Mouse (Mus musculus) urinary bladder, postnatal 10 days (tissue): ENCODE results near the gene Btbd3.

Experiments
- DNase-seq: peaks from one replicate; pipeline ENCODE4 v3.0.0; 2022; ENCODE audit warnings: low spot score

The Btbd3 gene

DNA sequence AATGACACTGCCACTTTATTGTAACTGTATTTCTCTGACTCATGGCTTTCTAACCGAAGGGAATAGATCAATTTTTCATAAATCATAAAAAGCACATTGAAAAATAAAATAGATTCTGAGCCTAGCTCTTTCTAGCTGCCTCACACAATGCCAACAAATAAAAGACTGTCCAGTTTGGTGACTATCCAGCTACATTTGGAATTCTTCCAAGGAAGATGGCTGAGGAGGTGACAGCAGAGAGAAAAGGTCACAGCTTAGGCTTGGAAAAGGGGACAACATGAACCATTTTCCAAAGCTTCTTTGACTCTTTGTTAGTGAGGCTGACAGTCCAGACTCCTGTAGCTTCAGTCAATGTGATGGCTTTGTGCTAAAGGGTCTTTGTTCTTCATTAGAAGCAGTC, 132.2 kb downstream of the Btbd3 start:
- no peak for DNase-seq

DNA sequence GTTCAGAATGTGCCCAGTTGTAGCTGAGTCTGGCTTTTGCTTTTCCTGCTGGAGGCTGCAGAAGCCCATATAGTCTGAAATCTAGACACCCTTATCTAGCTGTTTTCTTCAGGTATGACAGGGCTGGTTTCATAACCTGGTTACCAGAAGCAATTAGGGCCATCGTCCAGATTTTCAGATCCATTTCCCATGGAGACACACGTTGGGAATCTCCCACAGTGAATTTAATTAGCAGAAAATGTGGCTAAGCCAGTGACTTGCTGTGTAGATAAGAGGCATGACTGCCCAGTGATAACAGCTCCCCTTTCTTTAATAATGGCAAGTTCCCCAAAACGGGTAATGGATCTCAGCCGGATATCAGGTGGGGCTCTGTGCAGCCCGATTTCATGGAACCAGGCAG, 146.7 kb downstream of the Btbd3 start:
- no peak for DNase-seq

DNA sequence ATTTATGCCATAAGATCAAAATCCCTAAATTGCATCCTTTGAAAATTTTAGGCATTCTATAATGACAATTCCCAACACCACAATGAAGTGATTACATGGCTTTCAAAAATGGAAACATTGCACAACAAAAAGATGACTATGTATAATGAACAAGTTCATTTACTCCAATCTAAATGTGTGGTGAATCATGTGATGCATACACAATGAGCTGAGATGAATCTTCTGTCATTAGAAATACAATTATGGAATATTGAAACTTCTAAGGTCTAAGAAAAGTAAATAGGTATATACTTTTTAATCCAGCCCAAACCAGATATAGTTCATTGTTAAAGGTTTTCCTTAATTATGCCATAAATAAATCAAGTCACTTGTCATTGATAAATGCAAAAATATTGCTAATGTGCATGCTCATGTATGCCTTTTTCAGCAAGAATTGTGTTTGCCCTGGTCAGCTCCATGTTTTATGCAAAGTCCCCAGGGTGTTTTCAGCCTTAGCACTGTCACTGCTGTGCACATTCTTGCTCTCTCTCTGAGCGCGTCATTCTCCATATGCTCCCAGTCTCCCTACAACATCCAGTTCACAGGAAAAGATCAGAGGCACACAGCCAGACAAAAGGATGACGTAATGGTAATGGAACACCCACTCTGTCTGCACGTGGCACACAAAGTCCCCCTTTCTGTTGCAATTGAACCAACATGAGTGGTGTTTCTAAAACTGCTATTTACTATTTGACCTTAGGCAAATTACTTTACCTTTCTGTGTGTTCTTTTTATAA, 149.6 kb downstream of the Btbd3 start:
- no peak for DNase-seq

DNA sequence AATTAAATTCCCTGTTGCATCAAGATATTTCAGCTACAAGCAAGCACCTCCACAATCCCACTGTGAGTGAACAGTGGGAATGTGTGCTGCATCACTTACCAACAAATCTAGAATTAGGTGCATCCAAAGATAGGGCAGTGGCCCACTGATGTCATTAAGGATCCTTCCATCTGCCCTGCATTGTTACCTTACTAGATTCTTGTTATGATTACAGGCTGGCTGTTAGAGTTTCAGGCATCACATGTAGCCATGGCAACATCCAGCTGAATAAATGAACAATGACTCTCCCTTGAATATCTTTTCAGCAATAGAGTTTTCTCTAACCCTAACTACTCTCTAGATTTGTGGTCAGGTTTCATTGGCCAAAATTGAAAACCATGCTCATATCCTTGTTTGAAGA, 150.3 kb downstream of the Btbd3 start:
- DNase-seq, result no peak

DNA sequence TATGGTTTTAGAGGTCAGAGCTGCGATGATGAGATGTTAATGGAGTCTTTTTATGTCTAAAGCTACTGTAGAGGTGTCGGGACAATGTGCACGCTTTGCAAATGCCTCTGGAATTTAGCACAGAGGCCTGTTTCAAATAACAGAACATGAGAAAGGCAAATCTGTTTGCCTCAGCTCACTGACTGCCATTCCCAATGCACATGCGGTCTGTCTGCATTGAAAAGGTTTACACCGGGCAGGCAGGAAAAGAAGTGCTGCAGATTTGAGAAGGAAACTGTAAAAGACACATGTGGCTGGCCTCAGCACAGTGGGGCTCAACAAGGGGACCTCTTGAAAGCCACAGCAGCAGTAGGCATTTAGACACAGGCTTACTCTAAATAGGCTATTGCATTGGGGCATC, 156.2 kb downstream of the Btbd3 start:
- no peak for DNase-seq

DNA sequence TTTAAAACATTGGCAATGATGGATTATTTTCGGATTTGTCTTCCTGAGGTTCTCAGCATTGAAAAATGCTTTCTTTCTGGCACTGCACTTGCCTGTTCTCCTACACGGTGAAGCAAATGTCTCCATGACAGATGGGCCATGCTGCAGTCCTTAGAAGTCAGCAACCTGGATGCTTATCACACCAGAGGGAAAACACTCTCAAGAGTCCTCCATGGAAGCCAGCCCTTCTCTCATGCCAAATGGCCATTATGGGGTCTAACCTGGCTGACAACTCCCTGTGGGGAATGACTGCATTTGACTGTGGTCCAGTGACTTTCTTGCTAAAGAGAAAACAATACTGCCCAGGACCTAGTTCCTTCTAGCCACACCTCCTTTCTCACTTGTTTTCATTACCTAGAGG, 166.0 kb downstream of the Btbd3 start:
- no peak for DNase-seq

DNA sequence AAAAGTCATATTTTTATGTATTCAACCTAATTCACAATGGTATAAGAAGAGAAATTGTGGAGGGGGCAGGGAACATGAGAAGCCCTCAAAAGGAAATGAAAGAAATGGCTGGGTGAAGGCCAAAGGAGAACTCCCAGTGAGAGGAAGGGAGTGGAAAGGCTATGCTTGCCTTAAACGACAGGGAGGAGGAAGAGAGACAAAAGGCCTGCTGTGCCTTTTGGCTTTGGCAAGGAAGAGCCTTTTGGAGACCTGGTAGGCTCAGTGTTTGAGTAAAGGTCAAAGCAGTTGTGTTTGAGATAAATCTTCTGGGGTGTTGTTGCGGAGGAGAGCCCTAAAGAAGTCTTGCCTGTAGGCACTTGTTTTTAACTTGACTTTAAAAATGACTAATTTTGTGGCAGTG, 175.6 kb downstream of the Btbd3 start:
- DNase-seq, result no peak

DNA sequence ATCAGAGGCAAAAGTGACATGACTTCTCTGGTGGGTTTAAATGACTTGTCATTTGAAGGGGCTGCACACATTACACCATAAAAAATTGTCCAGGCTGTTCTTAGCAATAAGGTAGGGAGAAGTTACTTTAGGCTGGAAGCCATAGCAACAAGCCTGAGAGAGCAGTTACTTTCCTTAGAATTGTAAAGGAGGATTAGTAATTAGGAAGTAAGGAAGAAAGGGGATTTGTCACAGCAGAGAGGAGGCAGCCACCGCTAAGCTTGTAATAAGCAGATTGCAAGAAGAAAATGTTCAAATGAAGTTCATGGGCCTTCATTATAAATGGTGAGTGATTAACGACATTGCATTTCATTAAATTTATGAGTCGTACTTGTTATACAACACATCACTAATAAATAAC, 190.1 kb downstream of the Btbd3 start:
- DNase-seq, result no peak

DNA sequence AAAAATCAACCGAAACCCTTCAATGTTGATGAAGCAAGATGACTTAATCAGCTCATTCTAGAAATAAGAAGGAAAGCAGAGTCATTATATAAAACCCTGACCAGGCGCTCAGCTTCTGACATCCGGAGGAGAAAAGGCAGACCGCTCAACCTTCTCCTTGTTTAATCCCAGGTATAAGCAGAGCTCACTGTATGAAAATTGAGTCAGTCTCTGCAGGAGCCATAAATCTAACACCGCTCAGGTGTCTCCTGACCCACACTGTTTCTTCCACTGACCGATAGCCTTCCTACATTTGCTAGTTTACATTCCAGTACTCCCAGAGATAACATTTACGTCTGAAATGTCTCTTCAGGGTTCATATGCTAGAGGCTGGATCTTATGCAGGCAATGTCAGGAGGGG, 190.6 kb downstream of the Btbd3 start:
- no peak for DNase-seq

DNA sequence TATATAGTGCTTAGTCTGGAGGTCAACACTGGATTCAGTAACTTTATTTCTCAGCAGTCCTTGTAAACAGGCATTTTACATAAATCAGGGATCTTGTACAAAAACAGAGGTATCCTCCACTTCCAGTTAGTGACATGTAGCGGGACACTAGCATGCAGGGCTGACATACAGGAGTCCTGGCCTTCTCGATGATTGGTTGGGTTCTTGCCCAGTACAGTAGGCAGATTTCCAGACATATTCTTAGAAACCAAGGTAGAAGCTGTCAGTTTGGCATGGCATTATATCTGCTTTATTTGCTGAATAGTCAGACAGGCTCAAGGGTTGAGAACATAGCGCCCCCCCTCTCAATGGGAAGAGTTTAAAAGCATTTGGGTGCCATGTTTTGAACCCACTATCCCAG, 191.3 kb downstream of the Btbd3 start:
- DNase-seq, result no peak

DNA sequence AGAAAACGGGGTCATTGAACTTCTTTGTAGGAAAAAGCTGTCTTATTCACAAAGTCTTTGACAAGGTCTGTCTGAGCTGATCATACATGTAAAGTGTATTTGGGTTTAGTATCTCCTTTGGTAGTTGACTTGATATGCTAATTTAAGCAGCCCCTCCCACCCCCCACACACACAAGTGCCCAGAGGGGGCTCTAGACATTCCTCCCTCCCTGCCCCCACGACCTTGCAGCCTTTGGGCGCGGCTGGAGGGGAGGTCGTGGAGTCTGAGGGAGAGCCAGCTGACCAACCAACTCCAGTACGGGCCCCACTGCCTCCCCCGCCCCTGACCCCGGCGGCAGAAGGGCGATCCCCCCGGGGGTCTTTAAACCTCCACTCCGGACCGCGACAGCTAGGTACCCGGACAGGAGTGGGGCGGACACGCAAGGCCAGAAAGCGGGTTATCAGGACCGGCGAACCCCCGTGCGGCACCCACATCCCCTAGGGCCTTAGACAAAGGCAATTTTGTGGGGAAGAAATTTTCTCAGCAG, 211.7 kb downstream of the Btbd3 start:
- DNase-seq, result no peak

DNA sequence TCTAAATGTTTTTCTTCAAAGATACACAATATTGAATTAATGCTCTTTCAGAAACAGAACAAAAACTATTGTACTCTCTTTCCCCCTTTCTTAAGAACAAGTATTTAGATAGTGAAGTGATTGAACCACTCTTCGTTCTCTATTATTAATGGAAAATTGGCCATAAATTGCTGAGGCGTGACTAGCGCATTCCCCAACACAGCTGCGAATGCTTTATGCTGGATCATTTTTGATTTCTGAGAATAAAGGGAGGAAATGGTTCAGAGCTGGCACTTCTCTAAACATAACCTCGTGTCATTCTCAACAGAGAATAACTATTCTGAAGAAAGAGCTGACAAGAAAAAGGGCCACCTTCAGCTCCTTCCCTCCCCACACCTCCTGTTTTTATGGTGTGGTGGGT, 217.0 kb downstream of the Btbd3 start:
- DNase-seq, result no peak

DNA sequence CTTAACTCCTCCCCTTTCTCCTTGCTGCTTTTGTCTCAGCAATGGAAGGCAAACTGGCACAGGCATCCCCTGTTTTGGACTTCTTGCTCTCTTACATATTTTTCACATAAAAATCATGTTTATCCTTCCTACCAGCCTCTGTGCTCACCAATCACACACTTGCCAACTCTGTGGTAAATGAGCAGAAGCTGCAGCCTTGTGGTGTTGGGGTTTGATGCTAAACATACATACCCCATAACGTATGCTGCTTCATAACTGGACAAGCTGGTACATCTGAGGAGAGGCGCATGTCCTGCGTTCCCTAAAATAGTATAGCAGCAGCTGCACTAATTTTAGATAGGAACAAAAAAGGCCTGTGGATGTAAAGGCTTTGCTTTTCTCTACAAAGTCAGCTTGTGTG, 220.1 kb downstream of the Btbd3 start:
- no peak for DNase-seq

DNA sequence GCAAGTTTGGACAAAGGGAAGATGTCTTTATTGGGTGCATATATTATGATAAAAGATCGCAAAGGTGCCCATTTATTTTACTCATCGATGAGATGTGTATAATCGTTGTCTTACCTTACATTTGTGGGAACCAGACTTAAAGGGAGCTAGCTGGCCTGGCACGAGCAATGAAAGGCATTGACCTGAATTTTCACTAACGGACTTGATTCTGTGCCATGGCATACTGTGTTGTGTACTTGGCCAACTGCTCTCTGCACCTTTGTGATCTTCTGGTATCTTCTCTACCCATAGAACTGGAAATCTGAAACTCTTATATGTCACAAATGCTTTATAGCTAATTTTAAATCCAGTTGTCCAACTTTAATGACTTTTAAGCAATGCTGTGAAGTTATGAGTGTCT, 220.9 kb downstream of the Btbd3 start:
- DNase-seq, result no peak

DNA sequence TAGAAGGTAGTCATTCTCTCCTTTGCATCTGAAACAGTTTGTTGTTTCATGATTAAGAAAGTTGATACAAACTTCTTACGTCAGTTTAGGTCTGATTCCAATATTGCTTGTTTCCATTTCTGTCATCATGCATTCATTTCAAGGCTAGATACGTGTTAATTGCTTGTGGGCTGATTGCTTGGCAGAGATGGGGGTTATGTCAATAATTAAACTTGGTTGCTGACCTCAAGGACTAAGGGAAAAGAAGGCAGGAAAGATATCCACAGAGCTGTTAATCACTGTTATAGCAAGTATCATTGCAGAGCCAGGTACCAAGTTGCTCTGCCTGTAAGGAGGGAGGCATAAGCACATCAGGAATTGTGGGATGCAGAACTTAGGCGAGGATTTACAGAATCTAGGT, 226.2 kb downstream of the Btbd3 start:
- no peak for DNase-seq

DNA sequence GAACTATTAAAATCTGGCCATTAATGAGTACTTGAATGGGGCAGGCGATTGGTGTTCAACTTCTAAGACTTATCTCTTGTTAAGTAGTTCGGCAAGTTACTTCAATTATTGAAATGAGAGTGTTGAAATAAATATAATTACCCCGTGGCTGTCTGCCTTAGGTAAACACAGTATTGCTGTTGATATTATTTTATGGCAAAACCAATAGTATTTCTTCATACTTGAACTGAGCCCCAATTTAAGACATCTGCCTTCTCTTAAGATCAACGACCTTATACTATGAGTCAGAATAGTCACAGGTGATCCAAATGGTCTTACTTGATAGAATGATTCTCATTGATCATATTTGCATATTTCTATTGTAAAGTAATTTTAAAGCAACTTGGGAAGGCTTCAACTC, 228.5 kb downstream of the Btbd3 start:
- DNase-seq, result no peak

DNA sequence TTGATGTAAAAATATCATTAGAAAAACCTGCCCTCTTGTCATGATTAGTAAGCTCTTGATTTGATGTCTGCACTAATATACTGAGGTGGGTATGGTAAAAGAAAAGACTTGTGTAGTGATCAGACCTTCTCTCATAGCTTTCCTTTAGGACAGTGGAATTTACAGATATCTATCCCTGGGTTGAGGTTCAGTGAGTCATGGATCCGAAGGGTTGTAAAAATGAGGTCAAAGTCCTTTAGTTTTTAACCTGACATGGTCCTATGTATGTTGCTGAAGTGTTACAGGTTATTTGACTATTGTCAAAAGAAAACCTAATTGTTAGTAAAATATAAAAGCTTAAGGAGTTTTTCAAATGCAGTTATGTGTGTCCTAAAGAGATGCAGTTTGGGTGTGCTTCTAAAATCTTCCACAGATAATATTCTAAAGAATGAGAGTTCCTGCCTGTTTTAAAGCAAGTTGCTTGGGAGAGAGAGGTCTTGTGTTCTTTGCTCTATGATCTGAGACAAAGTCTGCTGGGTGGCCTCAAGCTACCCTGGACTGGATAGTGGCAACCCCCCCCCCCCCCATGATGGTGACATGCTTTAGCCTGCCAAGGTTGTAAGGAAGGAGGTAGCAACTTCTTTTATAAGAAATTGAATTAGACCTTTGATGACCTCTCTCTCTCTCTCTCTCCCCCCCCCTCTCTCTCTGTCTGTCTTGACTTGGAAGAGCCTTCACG, 234.5 kb downstream of the Btbd3 start:
- DNase-seq, result no peak

DNA sequence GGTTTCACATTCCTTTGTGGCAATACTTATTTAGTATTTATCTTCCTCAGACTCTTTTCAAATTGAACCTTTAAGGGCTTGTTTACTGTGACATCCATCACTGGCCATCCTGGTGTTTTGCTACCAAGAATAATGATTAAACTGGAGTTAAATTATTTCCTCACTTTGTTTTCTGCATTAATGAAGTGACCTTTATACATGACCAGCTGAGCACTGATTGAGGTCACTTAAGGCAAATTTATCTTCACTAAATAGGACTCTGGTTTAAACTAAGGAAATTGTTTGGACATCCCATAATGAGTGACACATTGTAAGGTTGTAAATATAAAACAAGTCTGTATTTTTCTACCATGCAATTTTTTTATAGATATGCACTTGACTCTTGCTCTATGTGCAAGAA, 235.8 kb downstream of the Btbd3 start:
- DNase-seq, result no peak

DNA sequence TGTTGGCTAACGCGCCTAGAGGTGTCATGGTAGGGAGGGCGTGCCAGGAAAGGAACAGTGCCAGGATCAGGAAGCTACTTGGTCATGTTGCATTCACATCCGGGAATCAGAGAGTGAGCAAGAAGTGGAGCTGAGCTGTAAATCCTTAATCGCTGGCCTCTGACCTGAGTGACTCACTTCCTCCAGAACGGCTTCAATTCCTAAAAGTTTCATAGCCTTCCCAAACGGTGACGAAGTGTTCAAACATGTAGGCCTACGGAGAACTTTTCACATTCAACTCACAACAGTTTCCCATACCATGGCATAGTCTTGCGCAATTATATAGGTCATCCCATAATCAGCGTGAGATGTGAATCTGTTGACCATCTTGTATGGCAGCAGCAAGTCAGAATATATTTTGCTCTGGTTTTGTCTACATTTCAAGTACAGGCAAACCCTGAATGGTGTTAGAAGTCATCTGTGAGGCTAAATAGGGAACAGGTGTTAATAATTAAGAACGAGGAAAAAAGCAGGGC, 247.6 kb downstream of the Btbd3 start:
- no peak for DNase-seq

DNA sequence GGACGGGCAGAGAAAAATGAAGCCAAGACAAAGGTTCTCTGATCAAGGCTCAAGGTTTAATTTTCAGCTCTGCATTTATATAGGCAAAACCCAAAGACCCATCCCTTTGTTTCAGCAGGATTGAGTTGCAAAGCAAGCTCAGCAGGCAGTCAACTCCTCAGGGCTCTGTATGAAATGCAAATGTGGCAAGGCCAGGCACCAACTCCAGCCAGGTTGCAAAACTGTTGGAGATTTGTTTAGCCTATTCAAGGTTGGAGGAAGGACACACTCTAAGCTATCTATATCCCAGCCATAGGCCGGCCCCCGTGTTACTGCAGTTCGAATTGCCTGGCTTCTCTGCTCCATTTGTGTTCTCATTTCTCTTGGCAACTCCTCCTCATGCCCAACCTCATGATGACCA, 259.2 kb downstream of the Btbd3 start:
- DNase-seq, result no peak

DNA sequence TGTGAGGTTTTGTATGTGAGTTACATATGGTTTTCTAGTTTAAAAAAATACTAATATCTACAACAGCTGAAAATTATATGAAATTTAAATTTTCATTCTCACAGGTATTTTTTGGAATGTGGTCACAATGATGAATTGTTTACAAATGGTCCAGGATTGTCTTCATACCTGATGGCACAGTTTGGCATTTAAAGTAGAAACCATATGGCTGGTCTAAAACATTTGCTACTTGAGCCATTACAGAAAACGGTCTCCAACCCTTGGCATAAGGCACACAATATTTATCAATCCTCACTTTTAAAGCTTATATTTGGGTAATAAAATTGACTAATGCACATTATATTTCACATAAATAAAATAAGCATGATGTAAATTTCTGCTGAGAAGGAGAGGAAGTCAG, 272.1 kb downstream of the Btbd3 start:
- DNase-seq, result no peak

DNA sequence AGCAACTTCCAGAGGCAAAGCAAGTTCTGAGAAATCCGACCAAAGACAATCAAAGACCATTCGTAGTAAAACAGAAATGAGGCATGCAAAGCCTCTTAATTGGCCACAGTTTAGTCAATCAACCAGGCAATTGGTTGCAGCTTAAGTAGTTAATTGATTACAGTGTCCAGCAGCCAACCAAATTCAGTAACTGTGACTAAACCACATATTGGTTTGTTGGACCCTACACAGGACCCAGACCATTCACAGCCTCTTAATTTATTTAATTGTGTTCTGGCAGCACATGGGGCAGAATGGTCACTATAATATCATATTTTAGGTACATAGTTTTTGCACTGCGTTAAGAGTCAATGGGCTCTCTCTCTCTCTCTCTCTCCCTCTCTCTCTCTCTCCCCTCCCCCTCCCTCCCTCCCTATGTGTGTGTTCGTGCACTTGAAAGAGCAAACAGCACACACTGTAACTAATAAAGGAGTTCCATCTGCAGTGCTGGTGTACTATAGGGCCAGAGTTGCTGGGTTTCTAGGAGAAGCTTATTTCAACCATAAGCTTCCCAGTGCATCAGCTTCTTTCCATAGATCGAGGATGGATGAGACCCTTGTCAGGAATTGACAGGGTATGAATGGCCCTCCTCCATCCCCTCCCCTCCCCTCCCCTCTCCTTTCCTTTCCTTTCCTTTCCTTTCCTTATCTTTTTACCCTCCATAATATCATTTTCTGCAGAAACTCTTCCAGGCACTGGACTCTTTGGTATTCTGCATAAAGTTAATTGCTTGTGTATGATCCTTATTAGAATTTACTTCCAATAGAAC, 275.0 kb downstream of the Btbd3 start:
- DNase-seq, result no peak

DNA sequence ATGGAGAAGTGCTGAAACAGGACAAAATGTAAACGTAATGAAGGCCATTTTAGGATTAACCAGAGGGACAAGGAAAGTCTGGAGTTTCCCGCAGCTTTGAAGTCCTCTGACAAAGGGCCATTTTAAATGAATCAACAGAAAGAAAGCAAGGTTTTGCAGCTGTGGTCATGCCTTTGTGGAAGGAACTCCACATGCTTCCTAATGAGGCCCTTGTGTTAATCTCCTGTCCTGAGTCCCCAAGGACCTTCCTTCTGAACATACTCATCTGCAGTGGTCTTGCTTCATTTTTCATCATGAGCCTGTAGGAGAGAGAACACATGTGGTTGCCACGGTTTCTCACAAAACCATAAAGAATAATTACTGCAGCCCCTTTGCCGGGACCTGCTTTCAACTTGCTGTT, 275.6 kb downstream of the Btbd3 start:
- DNase-seq, result no peak
